Mouse (Mus musculus): ENCODE measurements at regions not wholly inside any gene's neighbourhood (a gene's known extent, or its start where the extent isn't known, plus 50 kb on each side); places are given as distances from the start of the nearest gene placed in this dataset.

GRCm38 (mm10) chr1:47050492-47050891 lies 157.8 kb upstream of the Slc39a10 start:
- TF ChIP-seq CTCF (IDR thresholded peaks at IDR 0.05; ENCODE audit: control insufficient read depth, insufficient read depth, insufficient replicate concordance, low read depth, low read length) (no peak), POLR2A (IDR thresholded peaks at IDR 0.05; ENCODE audit: control insufficient read depth, low read depth, low read length) (no peak)
